Mouse (Mus musculus) lung, adult 2 months (tissue): Measurements from ENCODE around the gene Gtf2i.

ENCODE experiments used
- CTCF ChIP-seq: fragments of 200-500 bp; IDR thresholded peaks from 2 replicates; pipeline ENCODE4 v1.5.1; 2011; ENCODE audit warnings: mild to moderate bottlenecking, low read length, control low read depth; ENCODE audit not compliant: insufficient read depth
- POLR2A ChIP-seq: fragments of 200-500 bp; IDR thresholded peaks from 2 replicates; pipeline ENCODE4 v1.6.1; 2011; ENCODE audit warnings: low read depth, mild to moderate bottlenecking, control low read depth, low read length, borderline replicate concordance; ENCODE audit errors: extremely low read depth

DNA sequence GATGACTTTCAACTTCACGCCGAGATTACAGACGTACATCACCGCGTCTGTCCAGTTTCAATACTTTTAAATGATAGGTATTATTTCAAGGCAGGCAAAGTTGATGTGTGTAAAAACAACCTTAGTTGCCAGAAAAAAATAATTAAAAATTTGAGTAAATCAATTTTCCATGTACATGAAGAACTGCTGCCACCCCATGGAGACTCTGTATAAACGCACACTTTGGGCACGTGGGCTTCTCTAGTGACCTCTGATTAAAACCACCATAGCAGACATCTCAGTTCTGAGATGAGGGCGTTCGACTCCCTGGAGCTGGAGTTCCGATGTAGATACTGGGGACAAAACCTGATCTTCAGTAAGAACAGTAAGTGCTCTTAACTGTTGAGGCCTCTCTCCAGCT is 26.8 kb upstream of the Gtf2i start:
- no peak for TF ChIP-seq CTCF
- no peak for TF ChIP-seq POLR2A
